Mouse (Mus musculus): ENCODE results near the gene Prkaa1. TPM values are rescaled to one million over a fixed set of nuclear protein-coding genes. Genes with fewer than 3 reads are reported as not detected.
"Not testable (repeated sequence)": the region's sequence is repeated elsewhere in the genome, so short reads cannot be mapped to it uniquely, and the experiment has no call there.

The Prkaa1 gene
- total RNA-seq, 2 experiments from 2014 or later, result 11.5 to 11.6 TPM

- DNase-seq, result no peak
These were observed 29.7 kb downstream of the Prkaa1 start for GRCm38 (mm10) chr15:5173217-5173820.

- DNase-seq, result no peak
These were observed 41.1 kb downstream of the Prkaa1 start for GRCm38 (mm10) chr15:5184668-5185330.

- peak; percentile 63 for DNase-seq
These were observed 42.0 kb downstream of the Prkaa1 start, which contains the start of gene Ttc33 for GRCm38 (mm10) chr15:5185366-5186292. Gene Ttc33 (plus strand): TSS chr15:5185525.

GRCm38 (mm10) chr15:5186293-5186675, 42.6 kb downstream of the Prkaa1 start:
- no peak for DNase-seq

GRCm38 (mm10) chr15:5187116-5187515, 43.5 kb downstream of the Prkaa1 start:
- DNase-seq, result no peak

- no peak for DNase-seq
These were observed 44.4 kb downstream of the Prkaa1 start for GRCm38 (mm10) chr15:5188029-5188428.

GRCm38 (mm10) chr15:5189504-5190093, 45.9 kb downstream of the Prkaa1 start:
- DNase-seq, result no peak

- no peak for DNase-seq
These were observed 50.2 kb downstream of the Prkaa1 start for GRCm38 (mm10) chr15:5193833-5194232.

GRCm38 (mm10) chr15:5194446-5194845, 50.8 kb downstream of the Prkaa1 start:
- DNase-seq, result no peak

GRCm38 (mm10) chr15:5194931-5195330, 51.3 kb downstream of the Prkaa1 start:
- DNase-seq, result no peak

- no peak for DNase-seq
These were observed 52.4 kb downstream of the Prkaa1 start for GRCm38 (mm10) chr15:5195987-5196514.

GRCm38 (mm10) chr15:5196691-5197090, 53.0 kb downstream of the Prkaa1 start:
- peak; percentile 26 for DNase-seq

- DNase-seq, result no peak
These were observed 61.6 kb downstream of the Prkaa1 start for GRCm38 (mm10) chr15:5205222-5205621.

- no peak for DNase-seq
These were observed 65.5 kb downstream of the Prkaa1 start for GRCm38 (mm10) chr15:5209116-5209515.

GRCm38 (mm10) chr15:5220491-5220890, 76.8 kb downstream of the Prkaa1 start:
- no peak for DNase-seq

GRCm38 (mm10) chr15:5230746-5231145, 87.1 kb downstream of the Prkaa1 start:
- DNase-seq, result not testable (repeated sequence)

Other genes starting within 250 kb of the Prkaa1 start
- gene Mroh2b, start 245.1 kb upstream of the Prkaa1 start, total RNA-seq (2021), result not detected
- 1 to 10 TPM; 1.4 to 1.8 TPM for gene C7, start 80.1 kb upstream of the Prkaa1 start, total RNA-seq (2021)
- 1 to 10 TPM; 1.9 to 2.1 TPM for gene Card6, start 35.3 kb upstream of the Prkaa1 start, total RNA-seq (2021)
- 100 to 1,000 TPM; 168 to 176 TPM for gene Rpl37, start 27.2 kb upstream of the Prkaa1 start, total RNA-seq (2021)
- gene Ttc33, start 41.7 kb downstream of the Prkaa1 start, total RNA-seq (2021), result 10 to 100 TPM; 39.3 to 48.5 TPM
- gene Ptger4, start 100.3 kb downstream of the Prkaa1 start, total RNA-seq (2021), result 1 to 10 TPM in 1 of 2 experiments, under 1 TPM in 1; 0.49 to 1.9 TPM